Mouse (Mus musculus): ENCODE data around the gene Sipa1l1.

DNA sequence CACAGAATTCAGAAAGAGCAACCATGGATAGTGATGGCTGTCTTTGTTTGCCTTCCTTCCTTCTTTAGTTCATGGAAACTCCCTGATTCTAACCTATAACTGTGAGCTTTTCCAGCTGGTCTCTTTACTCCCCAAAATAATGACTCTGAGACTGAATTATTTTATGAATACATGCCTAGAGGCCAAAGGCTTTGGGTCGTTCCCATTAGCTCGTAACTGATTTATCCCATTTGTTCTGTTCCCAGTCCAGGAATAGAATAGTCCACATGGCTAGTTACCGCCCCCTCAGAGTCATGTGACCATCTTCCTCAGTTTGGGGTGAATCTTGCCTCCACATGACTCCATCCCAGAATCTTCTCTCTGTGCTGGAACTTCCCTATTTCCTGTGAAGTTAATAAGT, 272.4 kb downstream of the Sipa1l1 start:
- TF ChIP-seq HCFC1 (IDR thresholded peaks at IDR 0.05; ENCODE audit: borderline replicate concordance, insufficient read depth, low read length) (no peak), ZC3H11A (IDR thresholded peaks at IDR 0.05; ENCODE audit: borderline replicate concordance, low read depth, low read length) (no peak), CHD2 (IDR thresholded peaks at IDR 0.05; ENCODE audit: low read depth, low read length) (no peak), MAFK (IDR thresholded peaks at IDR 0.05; ENCODE audit: insufficient read depth, low read depth, low read length) (no peak)

All from ES-E14 (cell line).